Mouse (Mus musculus): ENCODE data around the gene Lin9.

- TF ChIP-seq CTCF (IDR thresholded peaks at IDR 0.05 in 2 of 3, conservative IDR thresholded peaks at IDR 0.05 in 1 of 3; ENCODE audit: control insufficient read depth in 1 of 3, insufficient read depth in 1 of 3, low read depth in 2 of 3, low read length in 3 of 3, poor library complexity in 1 of 3, severe bottlenecking in 1 of 3) (no peak), CHD2 (IDR thresholded peaks at IDR 0.05; ENCODE audit: low read length) (no peak), MYC (IDR thresholded peaks at IDR 0.05; ENCODE audit: low read depth, low read length) (no peak), E2F4 (IDR thresholded peaks at IDR 0.05; ENCODE audit: borderline replicate concordance, low read depth, low read length) (no peak), POLR2A (IDR thresholded peaks at IDR 0.05; ENCODE audit: control insufficient read depth in 1 of 2, insufficient read depth in 1 of 2, low read depth in 1 of 2, low read length in 2 of 2, poor library complexity in 1 of 2) (no peak), POLR2AphosphoS2 (IDR thresholded peaks at IDR 0.05; ENCODE audit: low read length) (no peak), SIN3A (IDR thresholded peaks at IDR 0.05; ENCODE audit: low read length) (no peak)
Measured at GRCm38 (mm10) chr1:180691284-180691683, 50.3 kb downstream of the Lin9 start.
